In genomic region chr17:31531441-31532158, GRCm38 (mm10) we compare ENCODE assay signal across 26 mouse cellular contexts. TPM values are rescaled to one million over a fixed set of nuclear protein-coding genes. Genes with fewer than 3 reads are reported as not detected.
DNase-seq lines count a peak whose midpoint lies in the region; ATAC-seq and TF ChIP-seq lines count a peak whose summit lies in the region.
"Had no signal": no experiment of that assay in that cellular context is flagged by ENCODE, and none has a peak within 500 bp of the region (broad histone marks: within the 10 kb centered on the region; RNA-seq: fewer than 3 reads in every experiment).

No protein-coding gene starts in this region.

- no peak for TF ChIP-seq CTCF in CH12.LX (conservative IDR thresholded peaks at IDR 0.05 in 1 of 2, IDR thresholded peaks at IDR 0.05 in 1 of 2; ENCODE audit: low read depth in 2 of 2, low read length in 2 of 2)

- H3K9ac ChIP-seq in kidney, embryonic 15.5 days: no peak overlapping the region
- no peak overlapping the region for H3K9ac ChIP-seq in CH12.LX (ENCODE audit: insufficient read depth, low read depth)
- H3K9ac ChIP-seq: heart, embryonic 13.5 days; hindbrain, embryonic 12.5 days; limb, embryonic 12.5 days; liver, postnatal 0 days; midbrain, embryonic 13.5 days; neural tube, embryonic 13.5 days had no signal

- no peak for TF ChIP-seq EP300 in CH12.LX (IDR thresholded peaks at IDR 0.05; ENCODE audit: low read length)

- H3K4me3 ChIP-seq in kidney, embryonic 15.5 days (replicated peaks): no peak overlapping the region
- no peak overlapping the region for H3K4me3 ChIP-seq in CH12.LX (replicated peaks in 1 of 3; ENCODE audit: low read depth in 2 of 3, low read length in 2 of 3, poor library complexity in 1 of 3)
- H3K4me3 ChIP-seq: heart, adult 2 months; heart, embryonic 13.5 days; hindbrain, embryonic 12.5 days; layer of hippocampus, adult 2 months; limb, embryonic 12.5 days; megakaryocyte, embryonic 14.5 days; midbrain, embryonic 13.5 days; myocyte; neural tube, embryonic 13.5 days had no signal

- H3K27me3 ChIP-seq in kidney, embryonic 15.5 days: no peaks in the 10 kb centered on the region
- no peaks in the 10 kb centered on the region for H3K27me3 ChIP-seq in CH12.LX (replicated peaks)
- H3K27me3 ChIP-seq: heart, embryonic 13.5 days; hindbrain, embryonic 12.5 days; limb, embryonic 12.5 days; midbrain, embryonic 13.5 days; neural tube, embryonic 13.5 days had no signal

- peaks cover 17% of the 10 kb centered on the region for H3K4me1 ChIP-seq in kidney, embryonic 15.5 days
- H3K4me1 ChIP-seq in CH12.LX (ENCODE audit: control insufficient read depth in 1 of 2, insufficient read depth in 2 of 2): peaks cover 7 to 35% of the 10 kb centered on the region in 2 experiments

- dilution Hi-C loops in CH12.LX (cut with MboI; ENCODE audit: extremely low pct_ligation_motif_present, extremely low pct_unique_long_range_greater_than_20kb, low sequenced_read_pairs): no loop called here

- peak overlapping the region; percentile 33; the same call in 1 of the 2 replicates for H3K27ac ChIP-seq in kidney, embryonic 15.5 days
- H3K27ac ChIP-seq in CH12.LX (ENCODE audit: insufficient read depth, low read depth): no peak overlapping the region
- H3K27ac ChIP-seq: heart, adult 2 months; heart, embryonic 13.5 days; hindbrain, embryonic 12.5 days; layer of hippocampus, adult 2 months; limb, embryonic 12.5 days; midbrain, embryonic 13.5 days; neural tube, embryonic 13.5 days had no signal

- no peak overlapping the region for H3K4me2 ChIP-seq in kidney, embryonic 15.5 days
- no peak overlapping the region for H3K4me2 ChIP-seq in CH12.LX (ENCODE audit: insufficient read depth, low read depth, poor library complexity, severe bottlenecking)
- H3K4me2 ChIP-seq: heart, embryonic 13.5 days; hindbrain, embryonic 12.5 days; limb, embryonic 12.5 days; liver, embryonic 11.5 days; midbrain, embryonic 13.5 days; neural tube, embryonic 13.5 days had no signal

- no peak for TF ChIP-seq RAD21 in CH12.LX (IDR thresholded peaks at IDR 0.05; ENCODE audit: low read depth, low read length)

- WGBS in kidney, embryonic 15.5 days: 87% methylated on average over 14 of the region's 14 CpGs

- in situ Hi-C loops in CH12.LX (cut with MboI; ENCODE audit: low pct_ligation_motif_present, low pct_unique_long_range_greater_than_20kb, low sequenced_read_pairs): loop anchor here (10.0 kb wide), 1 partner anchor 493 kb away; no protein-coding TSS in a partner anchor

- ATAC-seq in kidney, embryonic 15.5 days (replicated peaks; ENCODE audit: low FRiP score): no peak
- ATAC-seq: liver, postnatal 0 days; midbrain, embryonic 13.5 days had no signal

- no peaks in the 10 kb centered on the region for H3K79me2 ChIP-seq in CH12.LX (replicated peaks; ENCODE audit: control insufficient read depth, extremely low read depth, insufficient read depth, poor library complexity, severe bottlenecking)

- no peaks in the 10 kb centered on the region for H3K9me3 ChIP-seq in kidney, embryonic 15.5 days (replicated peaks)
- H3K9me3 ChIP-seq in CH12.LX (replicated peaks; ENCODE audit: low read length): no peaks in the 10 kb centered on the region
- H3K9me3 ChIP-seq: heart, embryonic 13.5 days; hindbrain, embryonic 12.5 days; limb, embryonic 12.5 days; midbrain, embryonic 13.5 days; neural tube, embryonic 13.5 days had no signal

- no peak for TF ChIP-seq POLR2A in CH12.LX (IDR thresholded peaks at IDR 0.05; ENCODE audit: low read depth, low read length)

- H3K36me3 ChIP-seq in kidney, embryonic 15.5 days: peaks cover 48% of the 10 kb centered on the region
- H3K36me3 ChIP-seq in CH12.LX (replicated peaks in 1 of 2; ENCODE audit: control insufficient read depth in 1 of 2, insufficient read depth in 1 of 2, low read length in 1 of 2): peaks cover 38 to 58% of the 10 kb centered on the region in 2 experiments

- no peak for DNase-seq in kidney, postnatal 4 days
- DNase-seq in 3T3-L1 (ENCODE audit: low read depth, low spot score): peak; percentile 48
- DNase-seq in CH12.LX (ENCODE audit: extremely low read depth): no peak
- DNase-seq in R1 (ENCODE audit: low read depth, low spot score): peak; percentile 86
- no peak for DNase-seq in layer of hippocampus, adult 18-20 months (ENCODE audit: low spot score in 2 of 2)
- no peak for DNase-seq in adrenal gland, adult 18-20 months (ENCODE audit: low spot score in 2 of 2)
- DNase-seq: adrenal gland, adult 2 months; cerebellum, adult 11 months; cerebellum, adult 9-11 months; gastrocnemius, postnatal 36 days; heart, adult 2 months; kidney, adult 18-20 months; liver, postnatal 0 days; lung, postnatal 14 days; retina, postnatal 1 day; thymus, postnatal 25 days had no signal

TF ChIP-seq in CH12.LX, 34 proteins besides CTCF, POLR2A, EP300 and RAD21:
- TF ChIP-seq JUND (conservative IDR thresholded peaks at IDR 0.05; ENCODE audit: low read depth, low read length) (no peak), ELF1 (IDR thresholded peaks at IDR 0.05; ENCODE audit: low read depth, low read length) (peak; percentile 52; the same call in 1 of the 2 replicates), ZNF384 (IDR thresholded peaks at IDR 0.05; ENCODE audit: low read depth, low read length) (no peak), ZMIZ1 (IDR thresholded peaks at IDR 0.05; ENCODE audit: low read depth, low read length) (0 out of 2 replicates have a peak, but pooled peaks have one; percentile 13), HCFC1 (IDR thresholded peaks at IDR 0.05; ENCODE audit: low read depth, low read length) (peak; percentile 42)

RNA-seq across cellular contexts. Expression of gene Ndufv3, which starts 11.7 kb away (rescaled TPM):
- 261 TPM in 2 replicates for polyA plus RNA-seq in kidney, embryonic 15.5 days (2015; fragmentation: Nextera tagmentation; extraction: Ambion mirVana)
- total RNA-seq in CH12.LX (2012; rRNA removed): 357 and 409 TPM in 2 replicates
- total RNA-seq in CH12.LX (2014; rRNA removed): 298 and 303 TPM in 2 replicates
- 272 and 292 TPM in 2 replicates for polyA plus RNA-seq in CH12.LX (2012; ENCODE audit: insufficient read length, low read depth)
- 100 to 1,000 TPM; 245 to 254 TPM for total RNA-seq in layer of hippocampus, adult 18-20 months (2021)
- total RNA-seq in adrenal gland, adult 18-20 months (2021): 100 to 1,000 TPM; 450 to 534 TPM

RNA-seq across cellular contexts. Expression of gene Wdr4, which starts 11.8 kb away (rescaled TPM):
- polyA plus RNA-seq in kidney, embryonic 15.5 days (2015; fragmentation: Nextera tagmentation; extraction: Ambion mirVana): 46.5 and 49.6 TPM in 2 replicates
- 56.2 and 72.4 TPM in 2 replicates for total RNA-seq in CH12.LX (2012; rRNA removed)
- 48.3 and 49.0 TPM in 2 replicates for total RNA-seq in CH12.LX (2014; rRNA removed)
- polyA plus RNA-seq in CH12.LX (2012; ENCODE audit: insufficient read length, low read depth): 51.4 and 61.7 TPM in 2 replicates
- total RNA-seq in layer of hippocampus, adult 18-20 months (2021): 10 to 100 TPM; 22.1 to 25.0 TPM
- 10 to 100 TPM; 17.6 to 18.4 TPM for total RNA-seq in adrenal gland, adult 18-20 months (2021)

RNA-seq across cellular contexts. Expression of gene Pknox1, which starts 32.9 kb away (rescaled TPM):
- polyA plus RNA-seq in kidney, embryonic 15.5 days (2015; fragmentation: Nextera tagmentation; extraction: Ambion mirVana): 36.7 and 40.5 TPM in 2 replicates
- total RNA-seq in CH12.LX (2012; rRNA removed) (20.5 TPM in 2 replicates), CH12.LX (2014; rRNA removed) (22.3 and 25.7 TPM in 2 replicates)
- polyA plus RNA-seq in CH12.LX (2012; ENCODE audit: insufficient read length, low read depth): 15.1 and 16.7 TPM in 2 replicates
- total RNA-seq in layer of hippocampus, adult 18-20 months (2021): 10 to 100 TPM; 10.3 to 15.0 TPM
- 10 to 100 TPM; 19.0 to 23.0 TPM for total RNA-seq in adrenal gland, adult 18-20 months (2021)

Comparison
In these comparisons a context has a peak if more than half of its experiments do, and no peak if none do; other contexts are left out.
1. DNase-seq: peak in 3T3-L1 (single experiment) and R1 (single experiment); none in kidney, postnatal 4 days (0 of 2), CH12.LX (single experiment), layer of hippocampus, adult 18-20 months (0 of 2) and adrenal gland, adult 18-20 months (0 of 2).